Mouse (Mus musculus) liver, adult 2 months (tissue): ENCODE measurements at regions not wholly inside any gene's neighbourhood (a gene's known extent, or its start where the extent isn't known, plus 50 kb on each side); places are given as distances from the start of the nearest gene placed in this dataset.

Experiments used
- DNase-seq: peaks from one replicate; pipeline ENCODE4 v3.0.0-alpha.2; 2011; ENCODE audit warnings: low read depth, low spot score; ENCODE audit errors: extremely low read depth
- H3K27ac ChIP-seq: fragments of 200-500 bp; replicated peaks from 2 replicates; pipeline ENCODE4 v1.5.1; 2012; ENCODE audit warnings: low read depth, mild to moderate bottlenecking, control low read depth, inconsistent platforms, low read length; ENCODE audit not compliant: insufficient read depth
- H3K27me3 ChIP-seq: fragments of 200-500 bp; 2 replicates; pipeline ENCODE4 v1.6.1; 2012; ENCODE audit warnings: mild to moderate bottlenecking, moderate library complexity, low read length, inconsistent platforms; ENCODE audit not compliant: control insufficient read depth, insufficient read depth
- H3K36me3 ChIP-seq: fragments of 200-500 bp; 2 replicates; pipeline ENCODE4 v1.6.1; 2012; ENCODE audit warnings: low read length, inconsistent platforms; ENCODE audit not compliant: control insufficient read depth, insufficient read depth
- H3K4me1 ChIP-seq: fragments of 200-500 bp; 2 replicates; pipeline ENCODE4 v1.6.1; 2011; ENCODE audit warnings: low read length; ENCODE audit not compliant: control insufficient read depth, insufficient read depth
- H3K4me3 ChIP-seq: fragments of 200-500 bp; 2 replicates; pipeline ENCODE4 v1.5.1; 2011; ENCODE audit warnings: low read depth, mild to moderate bottlenecking, control low read depth, low read length, moderate library complexity; ENCODE audit not compliant: insufficient read depth
- H3K79me2 ChIP-seq: fragments of 200-500 bp; 2 replicates; pipeline ENCODE4 v1.6.1; 2012; ENCODE audit warnings: inconsistent platforms, mild to moderate bottlenecking, low read length, moderate library complexity; ENCODE audit not compliant: control insufficient read depth, insufficient read depth
- H3K9ac ChIP-seq: fragments of 200-500 bp; 2 replicates; pipeline ENCODE4 v1.6.1; 2012; ENCODE audit warnings: low read depth, mild to moderate bottlenecking, control low read depth, inconsistent platforms, low read length
- CTCF ChIP-seq: fragments of 200-500 bp; IDR thresholded peaks from 2 replicates; pipeline ENCODE4 v1.5.1; 2011; ENCODE audit warnings: low read depth, low read length, control low read depth
- POLR2A ChIP-seq: fragments of 200-500 bp; IDR thresholded peaks from 2 replicates; pipeline ENCODE4 v1.6.1; 2011; ENCODE audit warnings: low read length, control low read depth; ENCODE audit not compliant: insufficient read depth; ENCODE audit errors: extremely low read depth
- WGBS: fragments of 180-500 bp; shearing (Covaris S2); methylation state at CpG from one replicate; pipeline ENCODE4 v1.1.7; 2018; 5-methylcytosine and 5-hydroxymethylcytosine counted together

DNA sequence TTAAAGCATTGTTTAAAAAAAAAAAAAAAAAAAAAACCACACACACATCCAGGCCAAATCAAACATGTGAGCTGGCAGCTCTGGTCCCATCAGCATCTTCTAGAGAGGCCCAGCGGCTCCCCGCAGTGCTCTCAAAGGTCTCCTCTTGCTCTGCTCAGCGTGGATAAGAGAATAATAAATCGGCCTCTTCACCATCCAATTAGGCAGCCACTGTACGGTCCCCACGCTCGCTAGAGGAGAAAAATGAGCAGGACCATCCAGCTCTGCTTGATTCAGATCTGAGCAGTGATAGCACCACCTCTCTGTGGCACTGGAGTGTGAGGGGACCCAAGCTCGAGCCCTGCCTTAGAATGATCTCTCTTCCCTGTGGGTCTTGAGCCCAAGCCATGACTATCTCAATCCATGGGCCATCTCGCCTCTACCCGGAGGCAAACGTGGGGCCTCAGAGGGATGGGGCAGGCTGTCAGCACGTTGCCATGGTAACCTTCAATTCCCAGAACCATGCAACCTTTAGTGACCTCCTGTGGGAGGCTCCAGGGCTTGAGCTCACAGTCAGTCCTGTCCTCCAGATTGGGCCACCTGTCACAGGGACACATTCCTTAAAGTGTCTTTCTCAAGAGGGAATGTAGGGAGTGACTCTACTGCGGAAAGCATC, 273.6 kb upstream of the Prok2 start:
- Histone ChIP-seq H3K79me2 (no peaks in the 10 kb centered on the region), H3K9ac (no peak overlapping the region), H3K4me3 (no peak overlapping the region), H3K4me1 (no peaks in the 10 kb centered on the region), H3K36me3 (no peaks in the 10 kb centered on the region), H3K27me3 (no peaks in the 10 kb centered on the region), H3K27ac (no peak overlapping the region)
- WGBS, result 64% methylated on average over 13 of the region's 13 CpGs
- TF ChIP-seq POLR2A, result no peak
- no peak for TF ChIP-seq CTCF
- no peak for DNase-seq

DNA sequence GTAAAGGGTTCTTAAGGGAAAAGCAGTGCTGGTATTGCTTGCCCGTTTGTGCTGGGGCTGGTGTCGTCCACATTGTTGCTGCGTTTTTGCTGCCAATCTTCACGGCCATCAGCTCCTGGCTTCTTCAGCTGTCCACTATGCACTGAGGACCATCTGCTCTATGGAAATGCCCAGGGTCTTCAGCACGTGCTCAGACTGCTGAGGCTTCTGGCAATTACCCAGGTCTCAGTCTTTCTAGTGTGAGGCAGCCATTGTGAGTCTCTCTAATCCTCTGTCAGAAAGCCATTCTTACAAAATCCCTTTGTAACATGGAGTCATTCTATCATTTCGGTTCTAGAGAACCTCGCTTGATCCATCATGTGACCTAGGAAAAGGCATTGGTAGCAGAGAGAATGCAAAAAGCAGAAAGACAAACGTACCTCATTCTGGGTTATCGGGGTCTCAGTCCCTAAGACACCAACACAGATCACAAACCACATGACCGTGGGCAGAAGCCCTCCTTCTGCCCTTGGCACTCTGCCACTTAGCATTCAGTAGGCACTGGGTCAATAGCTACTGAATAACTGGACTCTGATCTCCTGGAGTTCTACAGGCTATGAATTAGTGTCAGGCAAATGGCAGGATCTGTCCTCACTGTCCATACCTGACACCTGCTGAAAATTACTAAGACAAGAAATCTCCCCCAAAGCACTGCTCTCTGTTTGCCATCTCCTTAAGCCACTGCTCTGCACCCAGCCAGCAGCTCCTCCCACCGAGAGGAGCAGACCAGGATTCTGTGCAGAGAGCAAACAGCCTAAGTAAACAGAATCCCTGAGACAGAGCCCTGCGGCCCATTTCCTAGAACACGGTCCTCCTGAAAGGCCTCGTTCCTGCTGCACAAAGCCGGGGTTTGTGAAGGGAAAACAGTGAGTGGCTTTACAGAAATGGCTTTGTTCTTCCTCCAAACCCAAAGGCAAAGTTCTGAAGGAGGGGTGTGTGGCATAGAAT, 270.1 kb upstream of the Prok2 start:
- H3K27me3 ChIP-seq, result no peaks in the 10 kb centered on the region
- H3K4me1 ChIP-seq, result no peaks in the 10 kb centered on the region
- H3K4me3 ChIP-seq, result no peak overlapping the region
- no peaks in the 10 kb centered on the region for H3K36me3 ChIP-seq
- TF ChIP-seq CTCF (no peak), POLR2A (no peak)
- H3K79me2 ChIP-seq, result no peaks in the 10 kb centered on the region
- no peak overlapping the region for H3K9ac ChIP-seq
- DNase-seq, result peak; percentile 39
- H3K27ac ChIP-seq, result no peak overlapping the region
- 48% methylated on average over 15 of the region's 15 CpGs for WGBS

- H3K4me1 ChIP-seq, result peaks cover 3% of the 10 kb centered on the region; the same call in 1 of the 2 replicates
- no peak overlapping the region for H3K9ac ChIP-seq
- no peak for TF ChIP-seq POLR2A
- no peak for TF ChIP-seq CTCF
- DNase-seq, result no peak
- H3K27me3 ChIP-seq, result no peaks in the 10 kb centered on the region
- H3K36me3 ChIP-seq, result no peaks in the 10 kb centered on the region
- WGBS, result 64% methylated on average over 3 of the region's 3 CpGs
- no peak overlapping the region for H3K27ac ChIP-seq
- no peaks in the 10 kb centered on the region for H3K79me2 ChIP-seq
- no peak overlapping the region for H3K4me3 ChIP-seq
Measured at GRCm38 (mm10) chr6:99994026-99994425, 267.8 kb upstream of the Prok2 start.

GRCm38 (mm10) chr6:99991079-99991478, 264.9 kb upstream of the Prok2 start:
- no peaks in the 10 kb centered on the region for H3K79me2 ChIP-seq
- no peak overlapping the region for H3K9ac ChIP-seq
- H3K4me3 ChIP-seq, result no peak overlapping the region
- peaks cover 3% of the 10 kb centered on the region; the same call in 1 of the 2 replicates for H3K4me1 ChIP-seq
- 18% methylated on average over 7 of the region's 7 CpGs for WGBS
- H3K27me3 ChIP-seq, result no peaks in the 10 kb centered on the region
- no peaks in the 10 kb centered on the region for H3K36me3 ChIP-seq
- no peak for TF ChIP-seq POLR2A
- no peak for TF ChIP-seq CTCF
- DNase-seq, result peak; percentile 58
- H3K27ac ChIP-seq, result no peak overlapping the region

DNA sequence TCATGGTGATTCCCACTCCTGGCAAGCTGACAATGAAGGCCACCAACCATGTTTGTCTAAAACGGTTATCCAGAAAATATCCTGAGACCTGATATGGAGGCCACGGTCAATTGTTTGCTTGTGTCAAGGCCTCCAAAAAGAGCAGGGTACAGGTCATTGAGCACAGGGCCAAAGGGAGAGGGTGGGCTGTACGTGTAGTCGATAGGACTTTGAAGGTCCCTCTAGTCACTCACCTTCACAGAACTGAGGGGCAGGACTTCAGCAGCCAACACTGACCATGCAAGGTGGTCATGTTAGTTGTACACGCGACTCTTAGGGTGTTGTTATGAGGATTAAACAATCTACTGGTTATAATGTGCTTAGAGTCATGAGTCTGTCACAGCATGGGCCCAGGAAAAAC, 264.4 kb upstream of the Prok2 start:
- 34% methylated on average over 6 of the region's 6 CpGs for WGBS

More for the DNA sequence above, 264.4 kb upstream of the Prok2 start:
- Histone ChIP-seq H3K4me3 (no peak overlapping the region), H3K4me1 (peaks cover 3% of the 10 kb centered on the region; the same call in 1 of the 2 replicates), H3K27me3 (no peaks in the 10 kb centered on the region), H3K79me2 (no peaks in the 10 kb centered on the region), H3K36me3 (no peaks in the 10 kb centered on the region), H3K27ac (no peak overlapping the region), H3K9ac (no peak overlapping the region)
- TF ChIP-seq CTCF, result no peak
- no peak for TF ChIP-seq POLR2A
- DNase-seq, result no peak
